Mouse (Mus musculus) heart, embryonic 14.5 days (tissue): ENCODE measurements around the gene Vps13c. TPM values are rescaled to one million over a fixed set of nuclear protein-coding genes. Genes with fewer than 3 reads are reported as not detected.

Source experiments
- ATAC-seq: fragments of 200-750 bp; cut with Nextera tagmentation; 2 replicates; pipeline ENCODE4 v1.8.0; 2017; ENCODE audit warnings: low read depth, moderate TSS enrichment; ENCODE audit not compliant: insufficient number of reproducible peaks, insufficient read depth, low FRiP score
- H3K27ac ChIP-seq, 2 experiments: fragments of 200-500 bp in 1 of 2; fragments of 300-500 bp in 1 of 2; sonication (generic) in 1 of 2; replicated peaks in 1 of 2; 2 replicates each; pipeline ENCODE4 v1.5.1; 2012 to 2014; ENCODE audit warnings: low read depth in 2 of 2, low read length in 2 of 2, control low read depth in 1 of 2, mild to moderate bottlenecking in 1 of 2, mixed read lengths in 1 of 2; ENCODE audit not compliant: control insufficient read depth in 1 of 2, insufficient read depth in 1 of 2
- H3K27me3 ChIP-seq: fragments of 300-500 bp; sonication (generic); 2 replicates; pipeline ENCODE4 v1.6.1; 2014; ENCODE audit warnings: mild to moderate bottlenecking, low read length, control low read depth; ENCODE audit not compliant: control insufficient read depth, insufficient read depth
- H3K36me3 ChIP-seq: fragments of 300-500 bp; sonication (generic); 2 replicates; pipeline ENCODE4 v1.6.1; 2014; ENCODE audit warnings: mild to moderate bottlenecking, control low read depth, low read length, mixed read lengths; ENCODE audit not compliant: control insufficient read depth, insufficient read depth
- H3K4me1 ChIP-seq, 2 experiments: fragments of 200-500 bp in 1 of 2; fragments of 300-500 bp in 1 of 2; sonication (generic) in 1 of 2; 2 replicates each; pipeline ENCODE4 v1.6.1; 2012 to 2014; ENCODE audit warnings: low read length in 2 of 2, control low read depth in 1 of 2, mixed read lengths in 1 of 2; ENCODE audit not compliant: control insufficient read depth in 2 of 2, insufficient read depth in 2 of 2
- H3K4me2 ChIP-seq: fragments of 300-500 bp; sonication (generic); 2 replicates; pipeline ENCODE4 v1.6.1; 2014; ENCODE audit warnings: mild to moderate bottlenecking, low read length
- H3K4me3 ChIP-seq, 2 experiments: fragments of 200-500 bp in 1 of 2; fragments of 300-500 bp in 1 of 2; sonication (generic) in 1 of 2; 2 replicates each; pipeline ENCODE4 v1.5.1; 2012 to 2014; ENCODE audit warnings: low read length in 2 of 2, mild to moderate bottlenecking in 2 of 2, control low read depth in 1 of 2, low read depth in 1 of 2, moderate library complexity in 1 of 2; ENCODE audit not compliant: control insufficient read depth in 1 of 2, insufficient read depth in 1 of 2
- H3K9ac ChIP-seq: fragments of 300-500 bp; sonication (generic); 2 replicates; pipeline ENCODE4 v1.6.1; 2014; ENCODE audit warnings: mild to moderate bottlenecking, low read length
- H3K9me3 ChIP-seq: fragments of 300-500 bp; sonication (generic); 2 replicates; pipeline ENCODE4 v1.6.1; 2016; ENCODE audit warnings: low read length, control low read depth; ENCODE audit not compliant: control insufficient read depth
- WGBS: fragments of 180-500 bp; shearing (Covaris S2); extraction: QIAGEN DNeasy Blood & Tissue Kit; methylation state at CpG from one replicate; pipeline ENCODE4 v1.1.7; 2014; 5-methylcytosine and 5-hydroxymethylcytosine counted together
- polyA plus RNA-seq: library from polyadenylated mRNA; unstranded; fragments of >200 nt; fragmentation: Nextera tagmentation; extraction: Ambion mirVana; gene quantifications from 2 replicates; pipeline ENCODE4 v1.2.1, GENCODE M21; 2014

Gene Vps13c
- polyA plus RNA-seq, 1 experiment from 2014 or later = 7.1 TPM

DNA sequence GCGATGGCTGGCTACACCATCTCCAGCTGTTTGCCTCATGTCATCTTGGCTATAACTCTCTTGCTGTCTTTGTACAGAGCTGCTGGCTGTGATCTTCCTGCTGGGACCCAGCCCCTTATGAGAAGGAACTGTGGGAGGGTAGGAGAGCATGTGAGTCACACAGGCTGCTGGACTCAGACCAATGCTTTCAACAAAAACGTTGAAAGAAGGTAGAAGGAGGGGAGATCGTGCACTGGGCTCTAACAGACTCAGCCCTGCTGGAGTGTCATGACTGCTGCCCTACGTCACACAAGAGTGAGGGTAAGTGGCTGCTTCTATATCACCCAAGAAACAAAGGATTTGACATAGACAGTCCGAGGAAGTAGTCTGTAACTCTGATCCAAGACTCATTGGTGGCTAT, 193.6 kb downstream of the Vps13c start:
- no peaks in the 10 kb centered on the region for H3K27me3 ChIP-seq
- no peaks in the 10 kb centered on the region for H3K9me3 ChIP-seq
- H3K4me3 ChIP-seq = no peak overlapping the region
- no peaks in the 10 kb centered on the region for H3K36me3 ChIP-seq
- H3K27ac ChIP-seq = no peak overlapping the region
- no peaks in the 10 kb centered on the region; a peak in 1 of 4 replicates for H3K4me1 ChIP-seq
- H3K4me2 ChIP-seq = no peak overlapping the region
- no peak for ATAC-seq
- H3K9ac ChIP-seq = no peak overlapping the region
- 53% methylated on average over 5 of the region's 5 CpGs for WGBS

Other genes with a start within 250 kb of the Vps13c start
- 2.4 and 2.6 TPM in 2 replicates for gene C2cd4b, start 81.0 kb upstream of the Vps13c start, polyA plus RNA-seq
- gene C2cd4a, start 8.1 kb upstream of the Vps13c start, polyA plus RNA-seq = 0.28 TPM in 1 of 2 replicates, not detected in the other